Mouse (Mus musculus): ENCODE results near the gene Tmem156. TPM values are rescaled to one million over a fixed set of nuclear protein-coding genes. Genes with fewer than 3 reads are reported as not detected.

Tmem156 gene
- 0.74 and 0.82 TPM in 2 replicates for polyA plus RNA-seq (2014; fragmentation: Nextera tagmentation; extraction: Ambion mirVana)

- Histone ChIP-seq H3K27ac (ENCODE audit: low read depth) (peak within 1 kb of the TSS; percentile 30; the same call in 1 of the 2 replicates), H3K9ac (ENCODE audit: low read length) (no peak within 1 kb of the TSS), H3K36me3 (ENCODE audit: control insufficient read depth, insufficient read depth, low read length) (no peaks in the 10 kb centered on the region), H3K4me3 (ENCODE audit: low read depth, low read length) (no peak within 1 kb of the TSS), H3K4me1 (replicated peaks; ENCODE audit: control insufficient read depth, insufficient read depth, low read length) (peaks cover 10% of the 10 kb centered on the region), H3K9me3 (ENCODE audit: control insufficient read depth, low read length) (no peaks in the 10 kb centered on the region), H3K27me3 (replicated peaks; ENCODE audit: control insufficient read depth, insufficient read depth, low read length) (no peaks in the 10 kb centered on the region), H3K4me2 (ENCODE audit: low read length) (peak within 1 kb of the TSS; percentile 7; the same call in 1 of the 2 replicates)
- ATAC-seq (replicated peaks; ENCODE audit: low FRiP score, low TSS enrichment, low read depth) (no peak), DNase-seq (ENCODE audit: low spot score) (no peak)
- 33% methylated on average over 5 of the region's 5 CpGs for WGBS
Observed at GRCm38 (mm10) chr5:65091921-65092320, at the start of gene Tmem156. Gene Tmem156, minus strand, starts transcription at chr5:65092132.

GRCm38 (mm10) chr5:65141242-65141641, 49.3 kb upstream of the Tmem156 start:
- Histone ChIP-seq H3K4me2 (ENCODE audit: low read length) (no peak overlapping the region), H3K27me3 (replicated peaks; ENCODE audit: control insufficient read depth, insufficient read depth, low read length) (no peaks in the 10 kb centered on the region), H3K4me3 (ENCODE audit: low read depth, low read length) (no peak overlapping the region), H3K9me3 (ENCODE audit: control insufficient read depth, low read length) (no peaks in the 10 kb centered on the region), H3K9ac (ENCODE audit: low read length) (no peak overlapping the region), H3K36me3 (ENCODE audit: control insufficient read depth, insufficient read depth, low read length) (peaks cover 28% of the 10 kb centered on the region), H3K4me1 (replicated peaks; ENCODE audit: control insufficient read depth, insufficient read depth, low read length) (no peaks in the 10 kb centered on the region), H3K27ac (ENCODE audit: low read depth) (no peak overlapping the region)
- no peak for ATAC-seq (replicated peaks; ENCODE audit: low FRiP score, low TSS enrichment, low read depth)
- DNase-seq (ENCODE audit: low spot score), result no peak
- WGBS, result 89% methylated on average over 8 of the region's 8 CpGs

- Histone ChIP-seq H3K4me3 (ENCODE audit: low read depth, low read length) (no peak overlapping the region), H3K36me3 (ENCODE audit: control insufficient read depth, insufficient read depth, low read length) (peaks cover 8% of the 10 kb centered on the region), H3K4me1 (replicated peaks; ENCODE audit: control insufficient read depth, insufficient read depth, low read length) (no peaks in the 10 kb centered on the region), H3K9me3 (ENCODE audit: control insufficient read depth, low read length) (no peaks in the 10 kb centered on the region), H3K4me2 (ENCODE audit: low read length) (no peak overlapping the region), H3K27me3 (replicated peaks; ENCODE audit: control insufficient read depth, insufficient read depth, low read length) (no peaks in the 10 kb centered on the region), H3K27ac (ENCODE audit: low read depth) (no peak overlapping the region), H3K9ac (ENCODE audit: low read length) (no peak overlapping the region)
- ATAC-seq (replicated peaks; ENCODE audit: low FRiP score, low TSS enrichment, low read depth) (no peak), DNase-seq (ENCODE audit: low spot score) (no peak)
- 86% methylated on average over 6 of the region's 6 CpGs for WGBS
Observed at GRCm38 (mm10) chr5:65137073-65137472, 45.1 kb upstream of the Tmem156 start.

- Histone ChIP-seq H3K36me3 (ENCODE audit: control insufficient read depth, insufficient read depth, low read length) (peaks cover 1% of the 10 kb centered on the region; the same call in 1 of the 2 replicates), H3K9ac (ENCODE audit: low read length) (no peak overlapping the region), H3K4me3 (ENCODE audit: low read depth, low read length) (no peak overlapping the region), H3K27ac (ENCODE audit: low read depth) (no peak overlapping the region), H3K9me3 (ENCODE audit: control insufficient read depth, low read length) (no peaks in the 10 kb centered on the region), H3K27me3 (replicated peaks; ENCODE audit: control insufficient read depth, insufficient read depth, low read length) (no peaks in the 10 kb centered on the region), H3K4me2 (ENCODE audit: low read length) (no peak overlapping the region), H3K4me1 (replicated peaks; ENCODE audit: control insufficient read depth, insufficient read depth, low read length) (0 out of 2 replicates have a peak, but pooled peaks cover 2% of the 10 kb centered on the region)
- ATAC-seq (replicated peaks; ENCODE audit: low FRiP score, low TSS enrichment, low read depth), result no peak
- DNase-seq (ENCODE audit: low spot score), result no peak
- WGBS, result 77% methylated on average over 7 of the region's 7 CpGs
Observed at GRCm38 (mm10) chr5:65136159-65136558, 44.2 kb upstream of the Tmem156 start.

- H3K4me2 ChIP-seq (ENCODE audit: low read length), result peak overlapping the region; percentile 71
- H3K36me3 ChIP-seq (ENCODE audit: control insufficient read depth, insufficient read depth, low read length), result no peaks in the 10 kb centered on the region
- peak overlapping the region; percentile 47 for H3K4me3 ChIP-seq (ENCODE audit: low read depth, low read length)
- peak overlapping the region; percentile 25 for H3K9ac ChIP-seq (ENCODE audit: low read length)
- 0 out of 2 replicates have a peak, but pooled peaks cover 2% of the 10 kb centered on the region for H3K4me1 ChIP-seq (replicated peaks; ENCODE audit: control insufficient read depth, insufficient read depth, low read length)
- no peaks in the 10 kb centered on the region for H3K9me3 ChIP-seq (ENCODE audit: control insufficient read depth, low read length)
- H3K27me3 ChIP-seq (replicated peaks; ENCODE audit: control insufficient read depth, insufficient read depth, low read length), result no peaks in the 10 kb centered on the region
- no peak for ATAC-seq (replicated peaks; ENCODE audit: low FRiP score, low TSS enrichment, low read depth)
- 21% methylated on average over 20 of the region's 20 CpGs for WGBS
- DNase-seq (ENCODE audit: low spot score), result peak; percentile 64
- no peak overlapping the region for H3K27ac ChIP-seq (ENCODE audit: low read depth)
Observed at GRCm38 (mm10) chr5:65131211-65131879, 39.4 kb upstream of the Tmem156 start.

GRCm38 (mm10) chr5:65130528-65131210, 38.7 kb upstream of the Tmem156 start:
- ATAC-seq (replicated peaks; ENCODE audit: low FRiP score, low TSS enrichment, low read depth) (0 out of 2 replicates have a peak, but pooled peaks have one; percentile 58), DNase-seq (ENCODE audit: low spot score) (peak; percentile 73)
- Histone ChIP-seq H3K4me2 (ENCODE audit: low read length) (peak overlapping the region; percentile 71), H3K27ac (ENCODE audit: low read depth) (no peak overlapping the region), H3K4me3 (ENCODE audit: low read depth, low read length) (peak overlapping the region; percentile 47), H3K36me3 (ENCODE audit: control insufficient read depth, insufficient read depth, low read length) (no peaks in the 10 kb centered on the region), H3K4me1 (replicated peaks; ENCODE audit: control insufficient read depth, insufficient read depth, low read length) (0 out of 2 replicates have a peak, but pooled peaks cover 2% of the 10 kb centered on the region), H3K9me3 (ENCODE audit: control insufficient read depth, low read length) (no peaks in the 10 kb centered on the region), H3K27me3 (replicated peaks; ENCODE audit: control insufficient read depth, insufficient read depth, low read length) (no peaks in the 10 kb centered on the region), H3K9ac (ENCODE audit: low read length) (peak overlapping the region; percentile 25)
- WGBS, result 4% methylated on average over 12 of the region's 12 CpGs

GRCm38 (mm10) chr5:65128481-65128880, 36.5 kb upstream of the Tmem156 start:
- H3K9ac ChIP-seq (ENCODE audit: low read length), result no peak overlapping the region
- no peak overlapping the region for H3K4me2 ChIP-seq (ENCODE audit: low read length)
- no peak for DNase-seq (ENCODE audit: low spot score)
- H3K27me3 ChIP-seq (replicated peaks; ENCODE audit: control insufficient read depth, insufficient read depth, low read length), result no peaks in the 10 kb centered on the region
- WGBS, result 74% methylated on average over 2 of the region's 2 CpGs
- no peaks in the 10 kb centered on the region for H3K9me3 ChIP-seq (ENCODE audit: control insufficient read depth, low read length)
- 0 out of 2 replicates have a peak, but pooled peaks cover 2% of the 10 kb centered on the region for H3K4me1 ChIP-seq (replicated peaks; ENCODE audit: control insufficient read depth, insufficient read depth, low read length)
- ATAC-seq (replicated peaks; ENCODE audit: low FRiP score, low TSS enrichment, low read depth), result no peak
- H3K4me3 ChIP-seq (ENCODE audit: low read depth, low read length), result no peak overlapping the region
- no peak overlapping the region for H3K27ac ChIP-seq (ENCODE audit: low read depth)
- H3K36me3 ChIP-seq (ENCODE audit: control insufficient read depth, insufficient read depth, low read length), result no peaks in the 10 kb centered on the region

GRCm38 (mm10) chr5:65126137-65126536, 34.2 kb upstream of the Tmem156 start:
- ATAC-seq (replicated peaks; ENCODE audit: low FRiP score, low TSS enrichment, low read depth), result no peak

More at GRCm38 (mm10) chr5:65126137-65126536, 34.2 kb upstream of the Tmem156 start:
- DNase-seq (ENCODE audit: low spot score), result no peak
- no peaks in the 10 kb centered on the region for H3K9me3 ChIP-seq (ENCODE audit: control insufficient read depth, low read length)
- H3K36me3 ChIP-seq (ENCODE audit: control insufficient read depth, insufficient read depth, low read length), result no peaks in the 10 kb centered on the region
- no peak overlapping the region for H3K4me3 ChIP-seq (ENCODE audit: low read depth, low read length)
- no peaks in the 10 kb centered on the region for H3K27me3 ChIP-seq (replicated peaks; ENCODE audit: control insufficient read depth, insufficient read depth, low read length)
- H3K9ac ChIP-seq (ENCODE audit: low read length), result no peak overlapping the region
- H3K4me1 ChIP-seq (replicated peaks; ENCODE audit: control insufficient read depth, insufficient read depth, low read length), result no peaks in the 10 kb centered on the region
- 89% methylated on average over 1 of the region's 1 CpGs for WGBS
- H3K27ac ChIP-seq (ENCODE audit: low read depth), result no peak overlapping the region
- no peak overlapping the region for H3K4me2 ChIP-seq (ENCODE audit: low read length)

Data from intestine, embryonic 14.5 days (tissue).